Mouse (Mus musculus): ENCODE measurements around the gene Eif6. TPM values are rescaled to one million over a fixed set of nuclear protein-coding genes. Genes with fewer than 3 reads are reported as not detected.
A peak's percentile ranks its signal among the peaks of the same experiment; 100 is the strongest.

Eif6 gene
- polyA plus RNA-seq (2016; fragmentation: Nextera tagmentation; extraction: Ambion mirVana), result 170 and 215 TPM in 2 replicates

GRCm38 (mm10) chr2:155826630-155827424 is at the start of gene Eif6:
Gene Eif6 (minus strand): TSS chr2:155826925.
- H3K4me3 ChIP-seq, result peak within 1 kb of the TSS; percentile 92
- peak within 1 kb of the TSS; percentile 92 for H3K27ac ChIP-seq
- H3K27me3 ChIP-seq (ENCODE audit: insufficient read depth, poor library complexity, severe bottlenecking), result no peaks in the 10 kb centered on the region; the same call in 1 of the 2 replicates
- 3% methylated on average over 27 of the region's 27 CpGs for WGBS
- H3K4me1 ChIP-seq, result peaks cover 23% of the 10 kb centered on the region
- DNase-seq (ENCODE audit: low spot score), result peak; percentile 98
- H3K9me3 ChIP-seq, result no peaks in the 10 kb centered on the region
- peaks cover 23% of the 10 kb centered on the region for H3K36me3 ChIP-seq

- Histone ChIP-seq H3K4me3 (no peak overlapping the region), H3K4me1 (no peaks in the 10 kb centered on the region), H3K27me3 (ENCODE audit: insufficient read depth, poor library complexity, severe bottlenecking) (no peaks in the 10 kb centered on the region), H3K9me3 (no peaks in the 10 kb centered on the region), H3K36me3 (peaks cover 60% of the 10 kb centered on the region), H3K27ac (no peak overlapping the region)
- no peak for DNase-seq (ENCODE audit: low spot score)
- 95% methylated on average over 6 of the region's 6 CpGs for WGBS
Measured at GRCm38 (mm10) chr2:155873636-155874035, 46.9 kb upstream of the Eif6 start.

- Histone ChIP-seq H3K27me3 (ENCODE audit: insufficient read depth, poor library complexity, severe bottlenecking) (no peaks in the 10 kb centered on the region), H3K9me3 (no peaks in the 10 kb centered on the region), H3K4me1 (no peaks in the 10 kb centered on the region), H3K4me3 (no peak overlapping the region), H3K36me3 (peaks cover 64% of the 10 kb centered on the region), H3K27ac (no peak overlapping the region)
- 80% methylated on average over 10 of the region's 10 CpGs for WGBS
- no peak for DNase-seq (ENCODE audit: low spot score)
Measured at GRCm38 (mm10) chr2:155872930-155873507, 46.3 kb upstream of the Eif6 start.

GRCm38 (mm10) chr2:155872486-155872885 is 45.8 kb upstream of the Eif6 start:
- no peak for DNase-seq (ENCODE audit: low spot score)
- 73% methylated on average over 8 of the region's 8 CpGs for WGBS
- no peaks in the 10 kb centered on the region for H3K27me3 ChIP-seq (ENCODE audit: insufficient read depth, poor library complexity, severe bottlenecking)
- no peak overlapping the region for H3K4me3 ChIP-seq
- no peaks in the 10 kb centered on the region for H3K4me1 ChIP-seq
- no peak overlapping the region for H3K27ac ChIP-seq
- peaks cover 66% of the 10 kb centered on the region for H3K36me3 ChIP-seq
- H3K9me3 ChIP-seq, result no peaks in the 10 kb centered on the region

GRCm38 (mm10) chr2:155869772-155870171 is 43.0 kb upstream of the Eif6 start:
- no peaks in the 10 kb centered on the region for H3K9me3 ChIP-seq
- DNase-seq (ENCODE audit: low spot score), result no peak
- no peak overlapping the region for H3K4me3 ChIP-seq
- H3K36me3 ChIP-seq, result peaks cover 47% of the 10 kb centered on the region
- no peaks in the 10 kb centered on the region for H3K4me1 ChIP-seq
- 60% methylated on average over 5 of the region's 5 CpGs for WGBS
- no peak overlapping the region for H3K27ac ChIP-seq
- H3K27me3 ChIP-seq (ENCODE audit: insufficient read depth, poor library complexity, severe bottlenecking), result no peaks in the 10 kb centered on the region

- H3K4me3 ChIP-seq, result no peak overlapping the region
- peaks cover 36% of the 10 kb centered on the region for H3K36me3 ChIP-seq
- H3K27me3 ChIP-seq (ENCODE audit: insufficient read depth, poor library complexity, severe bottlenecking), result no peaks in the 10 kb centered on the region
- no peak for DNase-seq (ENCODE audit: low spot score)
- 97% methylated on average over 8 of the region's 8 CpGs for WGBS
- H3K4me1 ChIP-seq, result no peaks in the 10 kb centered on the region
- no peaks in the 10 kb centered on the region for H3K9me3 ChIP-seq
- H3K27ac ChIP-seq, result no peak overlapping the region
Measured at GRCm38 (mm10) chr2:155868320-155868719, 41.6 kb upstream of the Eif6 start.

- H3K9me3 ChIP-seq, result no peaks in the 10 kb centered on the region
- no peak for DNase-seq (ENCODE audit: low spot score)
- WGBS, result 81% methylated on average over 11 of the region's 11 CpGs
Measured at GRCm38 (mm10) chr2:155863301-155863867, 36.7 kb upstream of the Eif6 start.

GRCm38 (mm10) chr2:155862573-155863300 is 36.0 kb upstream of the Eif6 start:
- Histone ChIP-seq H3K4me3 (no peak overlapping the region), H3K27me3 (ENCODE audit: insufficient read depth, poor library complexity, severe bottlenecking) (no peaks in the 10 kb centered on the region), H3K36me3 (peaks cover 40% of the 10 kb centered on the region), H3K27ac (no peak overlapping the region), H3K9me3 (no peaks in the 10 kb centered on the region), H3K4me1 (no peaks in the 10 kb centered on the region)
- no peak for DNase-seq (ENCODE audit: low spot score)
- WGBS, result 88% methylated on average over 13 of the region's 13 CpGs

More at GRCm38 (mm10) chr2:155863301-155863867, 36.7 kb upstream of the Eif6 start:
- H3K27me3 ChIP-seq (ENCODE audit: insufficient read depth, poor library complexity, severe bottlenecking), result no peaks in the 10 kb centered on the region
- no peaks in the 10 kb centered on the region for H3K4me1 ChIP-seq
- no peak overlapping the region for H3K4me3 ChIP-seq
- H3K27ac ChIP-seq, result no peak overlapping the region
- H3K36me3 ChIP-seq, result peaks cover 41% of the 10 kb centered on the region

- Histone ChIP-seq H3K4me1 (no peaks in the 10 kb centered on the region), H3K27ac (no peak overlapping the region), H3K4me3 (no peak overlapping the region), H3K36me3 (peaks cover 41% of the 10 kb centered on the region), H3K9me3 (no peaks in the 10 kb centered on the region), H3K27me3 (ENCODE audit: insufficient read depth, poor library complexity, severe bottlenecking) (no peaks in the 10 kb centered on the region)
- DNase-seq (ENCODE audit: low spot score), result no peak
- WGBS, result 84% methylated on average over 6 of the region's 6 CpGs
Measured at GRCm38 (mm10) chr2:155861581-155861980, 34.9 kb upstream of the Eif6 start.

- H3K4me1 ChIP-seq, result no peaks in the 10 kb centered on the region
- H3K9me3 ChIP-seq, result no peaks in the 10 kb centered on the region
- H3K27ac ChIP-seq, result no peak overlapping the region
- H3K4me3 ChIP-seq, result no peak overlapping the region
- WGBS, result 87% methylated on average over 7 of the region's 7 CpGs
- H3K27me3 ChIP-seq (ENCODE audit: insufficient read depth, poor library complexity, severe bottlenecking), result no peaks in the 10 kb centered on the region
- DNase-seq (ENCODE audit: low spot score), result no peak
- peaks cover 55% of the 10 kb centered on the region for H3K36me3 ChIP-seq
Measured at GRCm38 (mm10) chr2:155860102-155860501, 33.4 kb upstream of the Eif6 start.

GRCm38 (mm10) chr2:155852536-155852935 is 25.8 kb upstream of the Eif6 start:
- DNase-seq (ENCODE audit: low spot score), result no peak
- Histone ChIP-seq H3K36me3 (peaks cover 87% of the 10 kb centered on the region), H3K4me1 (no peaks in the 10 kb centered on the region), H3K27me3 (ENCODE audit: insufficient read depth, poor library complexity, severe bottlenecking) (no peaks in the 10 kb centered on the region), H3K27ac (no peak overlapping the region), H3K4me3 (no peak overlapping the region), H3K9me3 (no peaks in the 10 kb centered on the region)
- 83% methylated on average over 5 of the region's 5 CpGs for WGBS

GRCm38 (mm10) chr2:155850120-155850519 is 23.4 kb upstream of the Eif6 start:
- WGBS, result 81% methylated on average over 7 of the region's 7 CpGs
- Histone ChIP-seq H3K27ac (no peak overlapping the region), H3K4me3 (no peak overlapping the region), H3K27me3 (ENCODE audit: insufficient read depth, poor library complexity, severe bottlenecking) (no peaks in the 10 kb centered on the region), H3K36me3 (peaks cover 87% of the 10 kb centered on the region), H3K4me1 (no peaks in the 10 kb centered on the region), H3K9me3 (no peaks in the 10 kb centered on the region)
- DNase-seq (ENCODE audit: low spot score), result no peak

- no peaks in the 10 kb centered on the region for H3K27me3 ChIP-seq (ENCODE audit: insufficient read depth, poor library complexity, severe bottlenecking)
- H3K4me3 ChIP-seq, result no peak overlapping the region
- no peaks in the 10 kb centered on the region for H3K9me3 ChIP-seq
- no peak overlapping the region for H3K27ac ChIP-seq
- 69% methylated on average over 7 of the region's 7 CpGs for WGBS
- peaks cover 87% of the 10 kb centered on the region for H3K36me3 ChIP-seq
- no peaks in the 10 kb centered on the region for H3K4me1 ChIP-seq
- no peak for DNase-seq (ENCODE audit: low spot score)
Measured at GRCm38 (mm10) chr2:155849464-155849863, 22.7 kb upstream of the Eif6 start.

Measured in heart, embryonic 10.5 days (tissue).